Mouse (Mus musculus) c-Kit-positive CD71-negative TER-119-negative erythroid progenitor cells, embryonic 14.5 days (primary cell): Measurements from ENCODE around the gene Adgre5.
A peak's percentile ranks its signal among the peaks of the same experiment; 100 is the strongest.

Source experiments
- DNase-seq: peaks from one replicate; pipeline ENCODE4 v3.0.0-alpha.2; 2013; ENCODE audit warnings: low read depth

The Adgre5 gene

GRCm38 (mm10) chr8:83740976-83741741 is at the start of gene Adgre5:
Gene Adgre5 (minus strand): TSS chr8:83741326.
- no peak for DNase-seq

- no peak for DNase-seq
Observed at GRCm38 (mm10) chr8:83789826-83790225, 48.7 kb upstream of the Adgre5 start.

GRCm38 (mm10) chr8:83785046-83785445 is 43.9 kb upstream of the Adgre5 start:
- DNase-seq, result no peak

- peak; percentile 37 for DNase-seq
Observed at GRCm38 (mm10) chr8:83782832-83783558, 41.9 kb upstream of the Adgre5 start.

GRCm38 (mm10) chr8:83779610-83780009 is 38.5 kb upstream of the Adgre5 start:
- no peak for DNase-seq

GRCm38 (mm10) chr8:83778051-83778450 is 36.9 kb upstream of the Adgre5 start:
- DNase-seq, result no peak

GRCm38 (mm10) chr8:83776632-83777031 is 35.5 kb upstream of the Adgre5 start:
- no peak for DNase-seq

- DNase-seq, result no peak
Observed at GRCm38 (mm10) chr8:83774221-83774620, 33.1 kb upstream of the Adgre5 start.

- no peak for DNase-seq
Observed at GRCm38 (mm10) chr8:83773452-83773846, 32.3 kb upstream of the Adgre5 start.

GRCm38 (mm10) chr8:83772701-83773451 is 31.8 kb upstream of the Adgre5 start:
- DNase-seq, result no peak

- no peak for DNase-seq
Observed at GRCm38 (mm10) chr8:83771791-83772190, 30.7 kb upstream of the Adgre5 start.

GRCm38 (mm10) chr8:83770669-83771068 is 29.5 kb upstream of the Adgre5 start:
- no peak for DNase-seq

- no peak for DNase-seq
Observed at GRCm38 (mm10) chr8:83769720-83770119, 28.6 kb upstream of the Adgre5 start.

GRCm38 (mm10) chr8:83768526-83768925 is 27.4 kb upstream of the Adgre5 start:
- DNase-seq, result no peak

- no peak for DNase-seq
Observed at GRCm38 (mm10) chr8:83767442-83767841, 26.3 kb upstream of the Adgre5 start.

GRCm38 (mm10) chr8:83765663-83766062 is 24.5 kb upstream of the Adgre5 start:
- no peak for DNase-seq

- no peak for DNase-seq
Observed at GRCm38 (mm10) chr8:83764717-83765116, 23.6 kb upstream of the Adgre5 start.

- no peak for DNase-seq
Observed at GRCm38 (mm10) chr8:83764116-83764515, 23.0 kb upstream of the Adgre5 start.

GRCm38 (mm10) chr8:83759231-83759759 is 18.2 kb upstream of the Adgre5 start:
- DNase-seq, result no peak

- DNase-seq, result no peak
Observed at GRCm38 (mm10) chr8:83758298-83758697, 17.2 kb upstream of the Adgre5 start.

GRCm38 (mm10) chr8:83757084-83757607 is 16.0 kb upstream of the Adgre5 start:
- DNase-seq, result no peak

- no peak for DNase-seq
Observed at GRCm38 (mm10) chr8:83756273-83756672, 15.1 kb upstream of the Adgre5 start.
